Mouse (Mus musculus) cortical plate, adult 2 months (tissue): ENCODE measurements at regions not wholly inside any gene's neighbourhood (a gene's known extent, or its start where the extent isn't known, plus 50 kb on each side); places are given as distances from the start of the nearest gene placed in this dataset.

Experiments
- CTCF ChIP-seq: fragments of 200-500 bp; IDR thresholded peaks from 2 replicates; pipeline ENCODE4 v1.5.1; 2011; ENCODE audit warnings: mild to moderate bottlenecking, control low read depth, low read length; ENCODE audit not compliant: insufficient read depth; ENCODE audit errors: extremely low read depth
- POLR2A ChIP-seq: fragments of 200-500 bp; IDR thresholded peaks from 2 replicates; pipeline ENCODE4 v1.6.1; 2011; ENCODE audit warnings: mild to moderate bottlenecking, low read length, control low read depth; ENCODE audit not compliant: insufficient read depth; ENCODE audit errors: extremely low read depth

DNA sequence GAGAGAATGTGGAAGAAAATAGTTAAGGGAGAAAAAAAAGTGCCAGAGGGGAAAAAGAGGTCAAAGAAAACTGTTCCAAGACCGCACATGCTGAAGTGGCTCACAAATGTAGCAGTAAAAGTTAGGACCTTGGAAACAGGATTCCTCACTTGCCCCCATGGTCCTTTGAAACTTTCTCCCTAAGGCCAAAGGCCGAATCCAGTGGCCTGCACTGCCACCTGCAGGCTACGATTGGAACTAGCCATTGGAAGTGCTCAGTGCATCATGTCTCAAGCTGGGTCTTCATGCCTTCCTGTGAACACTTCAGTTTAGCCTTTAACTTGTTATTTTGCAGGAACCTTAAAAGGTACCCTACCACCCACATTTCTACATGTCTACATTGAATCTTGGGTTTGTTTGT, 56.3 kb upstream of the Mctp2 start:
- TF ChIP-seq CTCF: peak; percentile 92
- TF ChIP-seq POLR2A: no peak
